Mouse (Mus musculus) midbrain, postnatal 0 days (tissue): ENCODE data around the gene Zdhhc1. TPM values are rescaled to one million over a fixed set of nuclear protein-coding genes. Genes with fewer than 3 reads are reported as not detected.

ENCODE experiments used
- ATAC-seq: fragments of 200-750 bp; cut with Nextera tagmentation; 2 replicates; pipeline ENCODE4 v1.8.0; 2017; ENCODE audit warnings: moderate number of reproducible peaks, mild to moderate bottlenecking, moderate TSS enrichment, moderate library complexity; ENCODE audit not compliant: low FRiP score
- DNase-seq: peaks from one replicate; pipeline ENCODE4 v3.0.0-alpha.2; 2015; ENCODE audit warnings: low spot score
- H3K27ac ChIP-seq: fragments of 300-500 bp; sonication (generic); 2 replicates; pipeline ENCODE4 v1.5.1; 2014; ENCODE audit warnings: low read depth, mild to moderate bottlenecking, low read length, mixed read lengths
- H3K27me3 ChIP-seq: fragments of 300-500 bp; sonication (generic); 2 replicates; pipeline ENCODE4 v1.6.1; 2014; ENCODE audit warnings: low read length, control low read depth, mixed read lengths; ENCODE audit not compliant: insufficient read depth
- H3K36me3 ChIP-seq: fragments of 300-500 bp; sonication (generic); 2 replicates; pipeline ENCODE4 v1.6.1; 2014; ENCODE audit warnings: low read length, control low read depth, mixed read lengths; ENCODE audit not compliant: insufficient read depth
- H3K4me1 ChIP-seq: fragments of 300-500 bp; sonication (generic); 2 replicates; pipeline ENCODE4 v1.6.1; 2014; ENCODE audit warnings: mild to moderate bottlenecking, control low read depth, antibody characterized with exemption, low read length, mixed read lengths; ENCODE audit not compliant: insufficient read depth
- H3K4me2 ChIP-seq: fragments of 300-500 bp; sonication (generic); 2 replicates; pipeline ENCODE4 v1.6.1; 2014; ENCODE audit warnings: low read depth, mild to moderate bottlenecking, low read length, mixed read lengths; ENCODE audit not compliant: poor library complexity, severe bottlenecking
- H3K4me3 ChIP-seq: fragments of 300-500 bp; sonication (generic); 2 replicates; pipeline ENCODE4 v1.5.1; 2014; ENCODE audit warnings: low read depth, mild to moderate bottlenecking, low read length, moderate library complexity
- H3K9ac ChIP-seq: fragments of 300-500 bp; sonication (generic); replicated peaks from 2 replicates; pipeline ENCODE4 v1.6.1; 2014; ENCODE audit warnings: mild to moderate bottlenecking, low read length, moderate library complexity, mixed read lengths; ENCODE audit not compliant: poor library complexity, severe bottlenecking
- H3K9me3 ChIP-seq: fragments of 300-500 bp; sonication (generic); 2 replicates; pipeline ENCODE4 v1.6.1; 2016; ENCODE audit warnings: low read length, control low read depth
- CTCF ChIP-seq: IDR thresholded peaks from 2 replicates; pipeline ENCODE4 v1.5.1; 2016; ENCODE audit warnings: antibody characterized with exemption, mild to moderate bottlenecking
- WGBS: fragments of 180-500 bp; shearing (Covaris S2); extraction: QIAGEN DNeasy Blood & Tissue Kit; methylation state at CpG from one replicate; pipeline ENCODE4 v1.1.7; 2014; 5-methylcytosine and 5-hydroxymethylcytosine counted together
- polyA plus RNA-seq: library from polyadenylated mRNA; unstranded; fragments of >200 nt; fragmentation: Nextera tagmentation; extraction: Ambion mirVana; gene quantifications from 2 replicates; pipeline ENCODE4 v1.2.1, GENCODE M21; 2015
- total RNA-seq: library from RNA; depleted of rRNA; stranded (reverse); fragments of >200 nt; gene quantifications from 2 replicates; pipeline ENCODE4 v1.2.3, GENCODE M21; 2014

Gene Zdhhc1
- total and polyA plus RNA-seq, 2 experiments from 2014 or later: 27.9 to 47.2 TPM

GRCm38 (mm10) chr8:105481013-105481412 is 15.7 kb downstream of the Zdhhc1 start:
- no peaks in the 10 kb centered on the region for H3K4me1 ChIP-seq
- no peak overlapping the region for H3K27ac ChIP-seq
- no peak for DNase-seq
- H3K27me3 ChIP-seq: no peaks in the 10 kb centered on the region
- H3K36me3 ChIP-seq: peaks cover 13% of the 10 kb centered on the region; the same call in 1 of the 2 replicates
- no peak for ATAC-seq
- no peaks in the 10 kb centered on the region for H3K9me3 ChIP-seq
- H3K4me3 ChIP-seq: no peak overlapping the region
- no peak for TF ChIP-seq CTCF
- WGBS: 36% methylated on average over 2 of the region's 2 CpGs
- H3K9ac ChIP-seq: no peak overlapping the region
- no peak overlapping the region for H3K4me2 ChIP-seq

GRCm38 (mm10) chr8:105477792-105478191 is 18.9 kb downstream of the Zdhhc1 start:
- H3K27ac ChIP-seq: no peak overlapping the region
- H3K9ac ChIP-seq: no peak overlapping the region
- no peak overlapping the region for H3K4me3 ChIP-seq
- no peak for DNase-seq
- no peaks in the 10 kb centered on the region for H3K27me3 ChIP-seq
- no peaks in the 10 kb centered on the region for H3K9me3 ChIP-seq
- H3K4me1 ChIP-seq: peaks cover 5% of the 10 kb centered on the region
- no peak for TF ChIP-seq CTCF
- H3K36me3 ChIP-seq: peaks cover 15% of the 10 kb centered on the region; the same call in 1 of the 2 replicates
- no peak overlapping the region for H3K4me2 ChIP-seq
- ATAC-seq: no peak
- WGBS: 83% methylated on average over 3 of the region's 3 CpGs

GRCm38 (mm10) chr8:105476628-105477413 is 19.9 kb downstream of the Zdhhc1 start:
- Histone ChIP-seq H3K9me3 (no peaks in the 10 kb centered on the region), H3K36me3 (peaks cover 18% of the 10 kb centered on the region; the same call in 1 of the 2 replicates), H3K4me1 (peaks cover 5% of the 10 kb centered on the region), H3K4me2 (no peak overlapping the region), H3K9ac (no peak overlapping the region), H3K27me3 (no peaks in the 10 kb centered on the region), H3K27ac (no peak overlapping the region), H3K4me3 (no peak overlapping the region)
- 46% methylated on average over 25 of the region's 25 CpGs for WGBS
- ATAC-seq (no peak), DNase-seq (no peak)
- peak; percentile 84 for TF ChIP-seq CTCF

- DNase-seq: no peak
- WGBS: 94% methylated on average over 7 of the region's 7 CpGs
- H3K27me3 ChIP-seq: no peaks in the 10 kb centered on the region
- H3K9ac ChIP-seq: no peak overlapping the region
- TF ChIP-seq CTCF: no peak
- ATAC-seq: no peak
- H3K4me1 ChIP-seq: peaks cover 5% of the 10 kb centered on the region
- H3K27ac ChIP-seq: no peak overlapping the region
- no peak overlapping the region for H3K4me3 ChIP-seq
- H3K9me3 ChIP-seq: no peaks in the 10 kb centered on the region
- no peak overlapping the region for H3K4me2 ChIP-seq
- peaks cover 15% of the 10 kb centered on the region; the same call in 1 of the 2 replicates for H3K36me3 ChIP-seq
Measured at GRCm38 (mm10) chr8:105476161-105476560, 20.5 kb downstream of the Zdhhc1 start.

GRCm38 (mm10) chr8:105475742-105476141 is 21.0 kb downstream of the Zdhhc1 start:
- no peak for TF ChIP-seq CTCF
- Histone ChIP-seq H3K9ac (no peak overlapping the region), H3K4me3 (no peak overlapping the region)

GRCm38 (mm10) chr8:105475254-105475653 is 21.4 kb downstream of the Zdhhc1 start:
- ATAC-seq (no peak), DNase-seq (no peak)
- TF ChIP-seq CTCF: no peak
- WGBS: 37% methylated on average over 4 of the region's 4 CpGs
- Histone ChIP-seq H3K4me3 (no peak overlapping the region), H3K4me2 (no peak overlapping the region), H3K9ac (no peak overlapping the region), H3K4me1 (peaks cover 5% of the 10 kb centered on the region), H3K9me3 (no peaks in the 10 kb centered on the region), H3K36me3 (peaks cover 13% of the 10 kb centered on the region; the same call in 1 of the 2 replicates), H3K27me3 (no peaks in the 10 kb centered on the region), H3K27ac (no peak overlapping the region)

More at GRCm38 (mm10) chr8:105475742-105476141, 21.0 kb downstream of the Zdhhc1 start:
- no peak overlapping the region for H3K4me2 ChIP-seq
- DNase-seq (no peak), ATAC-seq (no peak)
- no peaks in the 10 kb centered on the region for H3K27me3 ChIP-seq
- H3K9me3 ChIP-seq: no peaks in the 10 kb centered on the region
- H3K27ac ChIP-seq: no peak overlapping the region
- 89% methylated on average over 8 of the region's 8 CpGs for WGBS
- peaks cover 13% of the 10 kb centered on the region; the same call in 1 of the 2 replicates for H3K36me3 ChIP-seq
- peaks cover 5% of the 10 kb centered on the region for H3K4me1 ChIP-seq
